Mouse (Mus musculus) splenic B cell, adult 2 months (primary cell): Measurements from ENCODE around the gene Gm43064.
A peak's percentile ranks its signal among the peaks of the same experiment; 100 is the strongest.
"Not testable (repeated sequence)": the region's sequence is repeated elsewhere in the genome, so short reads cannot be mapped to it uniquely, and the experiment has no call there.

Experiments
- DNase-seq: peaks from one replicate; pipeline ENCODE4 v3.0.0-alpha.2; 2011; ENCODE audit warnings: low read depth, low spot score
- H3K27me3 ChIP-seq: 2 replicates; pipeline ENCODE4 v1.6.1; 2012; ENCODE audit warnings: mild to moderate bottlenecking, low read length, moderate library complexity, mixed read lengths; ENCODE audit not compliant: control insufficient read depth, poor library complexity, insufficient read depth, severe bottlenecking
- H3K36me3 ChIP-seq: 2 replicates; pipeline ENCODE4 v1.6.1; 2012; ENCODE audit warnings: mild to moderate bottlenecking, low read length, moderate library complexity, mixed read lengths; ENCODE audit not compliant: control insufficient read depth, poor library complexity, insufficient read depth, severe bottlenecking

Gm43064 gene

GRCm38 (mm10) chr3:103789891-103790345 lies 19.5 kb upstream of the Gm43064 start:
- Histone ChIP-seq H3K36me3 (no peaks in the 10 kb centered on the region), H3K27me3 (no peaks in the 10 kb centered on the region; the same call in 1 of the 2 replicates)
- DNase-seq = peak; percentile 49

- Histone ChIP-seq H3K27me3 (no peaks in the 10 kb centered on the region; the same call in 1 of the 2 replicates), H3K36me3 (no peaks in the 10 kb centered on the region)
- DNase-seq = peak; percentile 36
Measured at GRCm38 (mm10) chr3:103790346-103791145, 18.8 kb upstream of the Gm43064 start.

- Histone ChIP-seq H3K27me3 (no peaks in the 10 kb centered on the region; the same call in 1 of the 2 replicates), H3K36me3 (no peaks in the 10 kb centered on the region)
- peak; percentile 94 for DNase-seq
Measured at GRCm38 (mm10) chr3:103791230-103792110, 17.9 kb upstream of the Gm43064 start, which contains the start of gene Hipk1. TSS of gene Hipk1 (minus strand) at chr3:103791563.

GRCm38 (mm10) chr3:103792111-103792406 lies 17.3 kb upstream of the Gm43064 start:
- not testable (repeated sequence) for H3K36me3 ChIP-seq, DNase-seq, H3K27me3 ChIP-seq

GRCm38 (mm10) chr3:103792566-103792965 lies 16.8 kb upstream of the Gm43064 start:
- no peak for DNase-seq
- Histone ChIP-seq H3K27me3 (no peaks in the 10 kb centered on the region), H3K36me3 (no peaks in the 10 kb centered on the region)

- DNase-seq = no peak
- Histone ChIP-seq H3K36me3 (no peaks in the 10 kb centered on the region), H3K27me3 (no peaks in the 10 kb centered on the region)
Measured at GRCm38 (mm10) chr3:103796389-103796788, 13.0 kb upstream of the Gm43064 start.

GRCm38 (mm10) chr3:103799507-103799906 lies 9.9 kb upstream of the Gm43064 start:
- no peak for DNase-seq
- no peaks in the 10 kb centered on the region for H3K36me3 ChIP-seq
- H3K27me3 ChIP-seq = no peaks in the 10 kb centered on the region

- H3K27me3 ChIP-seq = no peaks in the 10 kb centered on the region
- H3K36me3 ChIP-seq = peaks cover 4% of the 10 kb centered on the region; the same call in 1 of the 2 replicates
- peak; percentile 70 for DNase-seq
Measured at GRCm38 (mm10) chr3:103801631-103802531, 7.5 kb upstream of the Gm43064 start.

- DNase-seq = peak; percentile 15
- Histone ChIP-seq H3K36me3 (peaks cover 4% of the 10 kb centered on the region; the same call in 1 of the 2 replicates), H3K27me3 (no peaks in the 10 kb centered on the region)
Measured at GRCm38 (mm10) chr3:103802861-103803260, 6.5 kb upstream of the Gm43064 start.

- H3K27me3 ChIP-seq = no peaks in the 10 kb centered on the region
- no peak for DNase-seq
- H3K36me3 ChIP-seq = peaks cover 4% of the 10 kb centered on the region; the same call in 1 of the 2 replicates
Measured at GRCm38 (mm10) chr3:103805671-103806070, 3.7 kb upstream of the Gm43064 start.

- no peak for DNase-seq
- Histone ChIP-seq H3K27me3 (no peaks in the 10 kb centered on the region), H3K36me3 (peaks cover 11% of the 10 kb centered on the region; the same call in 1 of the 2 replicates)
Measured at GRCm38 (mm10) chr3:103809799-103810150, 402 bp downstream of the Gm43064 start.

GRCm38 (mm10) chr3:103810967-103811366 lies 1.6 kb downstream of the Gm43064 start:
- H3K36me3 ChIP-seq = 0 out of 2 replicates have a peak, but pooled peaks cover 7% of the 10 kb centered on the region
- H3K27me3 ChIP-seq = no peaks in the 10 kb centered on the region
- no peak for DNase-seq

- Histone ChIP-seq H3K27me3 (no peaks in the 10 kb centered on the region), H3K36me3 (no peaks in the 10 kb centered on the region)
- peak; percentile 46 for DNase-seq
Measured at GRCm38 (mm10) chr3:103827548-103827947, 18.2 kb downstream of the Gm43064 start.

GRCm38 (mm10) chr3:103829036-103829435 lies 19.7 kb downstream of the Gm43064 start:
- Histone ChIP-seq H3K27me3 (no peaks in the 10 kb centered on the region), H3K36me3 (no peaks in the 10 kb centered on the region)
- DNase-seq = no peak
